Mouse (Mus musculus) E14TG2a.4 (cell line): ENCODE measurements around the gene P4ha2.

ENCODE experiments used
- H3K27me3 ChIP-seq: 2 replicates; pipeline ENCODE4 v1.6.1; 2014; ENCODE audit warnings: low read length, control low read depth; ENCODE audit not compliant: insufficient read depth
- H3K36me3 ChIP-seq: 2 replicates; pipeline ENCODE4 v1.6.1; 2014; ENCODE audit warnings: low read length, control low read depth; ENCODE audit not compliant: insufficient read depth
- H3K4me1 ChIP-seq: replicated peaks from 2 replicates; pipeline ENCODE4 v1.6.1; 2014; ENCODE audit warnings: low read depth, low read length, control low read depth
- H3K4me3 ChIP-seq: replicated peaks from 2 replicates; pipeline ENCODE4 v1.5.1; 2014; ENCODE audit warnings: mild to moderate bottlenecking, low read length
- H3K9me3 ChIP-seq: 2 replicates; pipeline ENCODE4 v1.6.1; 2014; ENCODE audit warnings: low read length, control low read depth
- CTCF ChIP-seq: conservative IDR thresholded peaks from 2 replicates; pipeline ENCODE4 v1.5.1; 2014; ENCODE audit warnings: low read length
- NANOG ChIP-seq: IDR thresholded peaks from 2 replicates; pipeline ENCODE4 v1.6.1; 2014; ENCODE audit warnings: borderline replicate concordance, low read length, mixed read lengths
- POU5F1 ChIP-seq: IDR thresholded peaks from 2 replicates; pipeline ENCODE4 v1.6.1; 2014; ENCODE audit warnings: low read length, borderline replicate concordance

The P4ha2 gene

DNA sequence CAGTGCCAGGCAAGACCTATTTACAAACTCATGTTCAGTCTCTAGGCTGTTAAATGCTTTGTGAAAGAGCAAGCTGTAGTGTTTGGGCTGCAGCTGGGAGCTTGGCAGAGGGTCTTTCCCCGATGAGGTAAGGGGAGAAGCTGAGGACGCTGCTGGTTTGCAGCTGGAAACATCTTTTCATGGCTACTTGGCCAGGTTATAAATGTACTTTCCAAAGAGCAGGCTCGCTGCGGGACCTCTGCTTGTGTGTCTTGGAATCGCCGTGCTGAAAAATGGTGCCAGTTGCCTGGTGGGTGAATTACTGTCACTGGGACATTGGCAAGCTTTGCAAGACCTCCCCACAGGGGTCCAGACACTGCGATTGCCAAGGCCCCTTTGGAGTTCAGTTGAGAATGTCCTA is 7.3 kb downstream of the P4ha2 start:
- TF ChIP-seq POU5F1 (no peak), CTCF (no peak), NANOG (no peak)
- H3K27me3 ChIP-seq, result peaks cover 61% of the 10 kb centered on the region
- H3K9me3 ChIP-seq, result no peaks in the 10 kb centered on the region
- H3K4me1 ChIP-seq, result peaks cover 8% of the 10 kb centered on the region
- peaks cover 10% of the 10 kb centered on the region; the same call in 1 of the 2 replicates for H3K36me3 ChIP-seq
- H3K4me3 ChIP-seq, result no peak overlapping the region

GRCm38 (mm10) chr11:54108131-54108530 is 8.2 kb downstream of the P4ha2 start:
- TF ChIP-seq POU5F1 (no peak), NANOG (no peak), CTCF (no peak)
- H3K27me3 ChIP-seq, result peaks cover 52% of the 10 kb centered on the region
- peaks cover 7% of the 10 kb centered on the region; the same call in 1 of the 2 replicates for H3K36me3 ChIP-seq
- no peak overlapping the region for H3K4me3 ChIP-seq
- H3K9me3 ChIP-seq, result no peaks in the 10 kb centered on the region
- H3K4me1 ChIP-seq, result peaks cover 15% of the 10 kb centered on the region

DNA sequence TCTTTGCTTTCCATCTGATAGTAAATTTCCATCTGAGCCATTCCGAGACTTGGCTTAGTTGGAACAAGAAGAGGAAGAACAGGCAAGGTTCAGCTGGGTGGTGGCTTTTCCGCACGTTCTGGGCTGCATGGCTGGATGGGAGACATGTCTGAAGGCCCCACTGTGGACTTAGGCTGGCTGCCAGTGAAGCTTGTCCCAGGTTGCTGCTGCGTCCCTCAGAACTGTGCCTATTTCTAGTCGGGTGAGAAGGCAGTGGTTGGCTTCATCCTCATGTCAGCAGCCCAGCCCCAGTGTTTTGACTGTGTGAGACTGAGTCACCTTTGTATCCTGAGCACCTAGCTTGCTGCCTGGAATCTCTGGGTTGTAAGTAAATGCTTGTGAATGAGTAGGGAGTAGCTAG is 9.0 kb downstream of the P4ha2 start:
- TF ChIP-seq NANOG (no peak), POU5F1 (no peak), CTCF (no peak)
- H3K4me1 ChIP-seq, result peaks cover 22% of the 10 kb centered on the region
- no peaks in the 10 kb centered on the region for H3K9me3 ChIP-seq
- peaks cover 44% of the 10 kb centered on the region for H3K27me3 ChIP-seq
- H3K4me3 ChIP-seq, result no peak overlapping the region
- peaks cover 7% of the 10 kb centered on the region; the same call in 1 of the 2 replicates for H3K36me3 ChIP-seq

DNA sequence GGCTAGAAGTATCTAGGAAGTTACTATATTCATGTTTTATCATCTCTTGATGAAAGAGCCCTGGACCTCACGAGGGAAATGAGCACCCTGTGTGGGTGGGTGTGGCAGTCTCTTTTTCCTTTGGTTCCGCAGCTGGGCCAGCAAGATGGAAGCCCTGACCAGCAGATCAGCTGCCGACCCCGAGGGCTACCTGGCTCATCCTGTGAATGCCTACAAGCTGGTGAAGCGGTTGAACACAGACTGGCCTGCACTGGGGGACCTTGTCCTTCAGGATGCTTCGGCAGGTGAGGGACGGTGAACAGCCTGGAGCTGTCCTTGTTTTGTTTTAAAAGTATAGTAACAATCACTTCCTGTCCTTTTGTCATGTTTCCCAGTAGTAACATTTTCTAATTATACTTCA is 11.4 kb downstream of the P4ha2 start:
- H3K27me3 ChIP-seq, result peaks cover 32% of the 10 kb centered on the region
- TF ChIP-seq CTCF (no peak), NANOG (no peak), POU5F1 (no peak)
- H3K4me1 ChIP-seq, result peaks cover 27% of the 10 kb centered on the region
- H3K9me3 ChIP-seq, result no peaks in the 10 kb centered on the region
- H3K36me3 ChIP-seq, result peaks cover 7% of the 10 kb centered on the region; the same call in 1 of the 2 replicates
- no peak overlapping the region for H3K4me3 ChIP-seq

GRCm38 (mm10) chr11:54111976-54112741 is 12.3 kb downstream of the P4ha2 start:
- Histone ChIP-seq H3K4me3 (peak overlapping the region; percentile 49; the same call in 1 of the 2 replicates), H3K36me3 (peaks cover 8% of the 10 kb centered on the region), H3K4me1 (peaks cover 27% of the 10 kb centered on the region), H3K27me3 (peaks cover 23% of the 10 kb centered on the region), H3K9me3 (no peaks in the 10 kb centered on the region)
- no peak for TF ChIP-seq CTCF
- TF ChIP-seq POU5F1, result no peak
- TF ChIP-seq NANOG, result no peak

DNA sequence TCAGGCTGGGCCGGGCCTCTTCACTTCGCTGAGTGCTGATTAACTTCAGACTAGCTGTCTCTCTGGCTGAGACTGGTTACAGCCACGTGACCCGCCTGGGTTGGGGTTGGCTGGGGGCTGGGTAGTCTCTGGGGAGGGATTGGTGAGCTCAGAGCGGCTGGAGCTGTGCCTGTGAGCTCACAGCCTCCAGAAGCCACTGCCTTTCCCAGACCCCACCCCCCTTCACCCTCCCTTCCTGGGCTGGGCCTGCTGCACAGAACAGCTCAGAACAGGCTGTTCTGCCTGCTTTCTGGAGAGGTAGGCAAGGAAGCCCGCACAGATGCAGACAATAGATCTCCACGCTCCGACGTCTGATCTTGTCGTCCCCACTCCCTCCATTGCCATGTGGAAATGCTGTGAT is 13.0 kb downstream of the P4ha2 start:
- peaks cover 16% of the 10 kb centered on the region for H3K36me3 ChIP-seq
- TF ChIP-seq POU5F1 (no peak), CTCF (no peak), NANOG (no peak)
- H3K27me3 ChIP-seq, result peaks cover 21% of the 10 kb centered on the region
- peaks cover 27% of the 10 kb centered on the region for H3K4me1 ChIP-seq
- H3K9me3 ChIP-seq, result no peaks in the 10 kb centered on the region
- H3K4me3 ChIP-seq, result peak overlapping the region; percentile 49

DNA sequence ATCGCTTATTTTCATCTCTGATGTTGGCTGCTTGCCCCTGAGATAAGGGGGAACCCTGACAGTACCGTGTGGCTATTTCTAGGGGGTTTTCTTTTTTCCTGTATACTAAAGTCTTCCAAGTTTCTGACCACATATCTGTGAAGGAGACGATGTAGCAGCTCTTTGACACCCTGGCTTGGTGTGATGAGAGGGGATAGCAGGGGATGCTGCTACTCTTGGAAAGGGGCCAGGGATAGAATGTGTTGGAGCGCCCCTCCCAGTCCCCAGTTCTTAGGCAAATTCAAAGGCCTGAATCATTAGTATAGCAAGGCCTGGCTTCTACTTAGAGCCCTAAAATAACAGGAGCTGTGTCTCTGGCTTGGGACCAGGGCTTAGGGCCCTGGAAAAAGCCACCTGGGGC is 13.5 kb downstream of the P4ha2 start:
- Histone ChIP-seq H3K9me3 (no peaks in the 10 kb centered on the region), H3K27me3 (peaks cover 16% of the 10 kb centered on the region), H3K4me1 (peaks cover 27% of the 10 kb centered on the region), H3K36me3 (peaks cover 18% of the 10 kb centered on the region), H3K4me3 (peak overlapping the region; percentile 49)
- no peak for TF ChIP-seq CTCF
- no peak for TF ChIP-seq NANOG
- no peak for TF ChIP-seq POU5F1

DNA sequence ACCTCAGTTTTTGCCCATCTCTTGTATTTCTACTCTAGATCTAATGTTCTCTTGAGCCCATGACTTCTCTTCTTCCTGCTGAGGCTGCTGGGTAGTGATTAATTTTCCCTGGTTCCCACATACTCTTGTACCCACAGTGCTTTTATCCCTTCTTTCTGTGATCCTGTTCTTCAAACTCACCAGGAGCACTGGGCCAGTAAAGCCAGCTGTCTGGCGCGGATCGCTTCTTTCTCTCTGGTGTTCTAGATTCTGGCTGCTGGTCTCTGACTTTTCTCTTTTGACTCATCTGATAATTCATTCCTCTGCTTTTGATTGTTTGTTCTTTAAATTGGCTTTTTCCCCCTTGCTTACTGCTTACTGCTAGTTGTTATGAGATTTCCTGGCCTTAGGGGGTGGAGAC is 14.9 kb downstream of the P4ha2 start:
- TF ChIP-seq POU5F1 (no peak), NANOG (no peak), CTCF (no peak)
- Histone ChIP-seq H3K4me1 (peaks cover 27% of the 10 kb centered on the region), H3K9me3 (no peaks in the 10 kb centered on the region), H3K4me3 (no peak overlapping the region), H3K27me3 (peaks cover 11% of the 10 kb centered on the region), H3K36me3 (peaks cover 27% of the 10 kb centered on the region)

DNA sequence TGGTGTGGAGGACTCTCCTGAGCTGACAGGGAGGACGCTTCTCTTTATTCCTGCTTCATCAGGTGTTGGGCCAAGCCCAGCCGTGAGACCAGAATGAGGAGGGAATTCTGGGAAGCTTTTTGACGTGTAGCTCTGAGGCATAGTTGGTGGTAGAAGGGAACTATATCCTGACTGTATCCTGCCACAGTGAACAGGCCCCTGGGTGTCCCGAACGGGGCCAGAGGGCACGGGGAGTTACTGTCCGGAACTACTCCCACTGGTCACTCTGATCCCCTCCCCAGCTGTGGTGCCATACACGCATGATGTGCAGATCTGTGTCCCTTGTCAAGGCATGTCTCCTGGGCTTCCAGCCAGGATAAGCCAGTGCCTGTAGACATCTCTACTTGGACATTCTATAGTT is 15.4 kb downstream of the P4ha2 start:
- TF ChIP-seq NANOG (no peak), CTCF (no peak), POU5F1 (no peak)
- Histone ChIP-seq H3K4me3 (no peak overlapping the region), H3K9me3 (no peaks in the 10 kb centered on the region), H3K27me3 (peaks cover 11% of the 10 kb centered on the region), H3K36me3 (peaks cover 32% of the 10 kb centered on the region), H3K4me1 (peaks cover 27% of the 10 kb centered on the region)
